Mouse (Mus musculus): ENCODE results near the gene Cbln4. TPM values are rescaled to one million over a fixed set of nuclear protein-coding genes. Genes with fewer than 3 reads are reported as not detected.

Cbln4 gene
- not detected in 2 replicates for total RNA-seq (2012; rRNA removed)
- not detected in 2 replicates for total RNA-seq (2014; rRNA removed)
- not detected in 2 replicates for polyA plus RNA-seq (2012; ENCODE audit: insufficient read length, low read depth)

GRCm38 (mm10) chr2:172043235-172043610 is at the start of gene Cbln4:
TSS of gene Cbln4 (minus strand) at chr2:172043466.
- TF ChIP-seq TBP (conservative IDR thresholded peaks at IDR 0.05; ENCODE audit: low read depth, low read length) (no peak), SIN3A (IDR thresholded peaks at IDR 0.05; ENCODE audit: low read length) (no peak), POLR2A (IDR thresholded peaks at IDR 0.05; ENCODE audit: low read depth, low read length) (no peak), USF1 (IDR thresholded peaks at IDR 0.05; ENCODE audit: low read depth, low read length) (no peak), RAD21 (IDR thresholded peaks at IDR 0.05; ENCODE audit: low read depth, low read length) (no peak), UBTF (IDR thresholded peaks at IDR 0.05; ENCODE audit: low read depth, low read length) (no peak), MAX (IDR thresholded peaks at IDR 0.05; ENCODE audit: low read length) (no peak), USF2 (conservative IDR thresholded peaks at IDR 0.05; ENCODE audit: low read depth, low read length) (no peak), SMC3 (IDR thresholded peaks at IDR 0.05; ENCODE audit: low read depth, low read length) (no peak), KAT2A (IDR thresholded peaks at IDR 0.05; ENCODE audit: insufficient replicate concordance, low read length) (no peak), ZC3H11A (IDR thresholded peaks at IDR 0.05; ENCODE audit: low read depth, low read length) (no peak), NELFE (IDR thresholded peaks at IDR 0.05; ENCODE audit: low read depth, low read length) (no peak), E2F4 (IDR thresholded peaks at IDR 0.05; ENCODE audit: insufficient replicate concordance, low read depth, low read length) (no peak), ELF1 (IDR thresholded peaks at IDR 0.05; ENCODE audit: low read depth, low read length) (no peak), HCFC1 (IDR thresholded peaks at IDR 0.05; ENCODE audit: low read depth, low read length) (no peak)
- dilution Hi-C loops (cut with MboI; ENCODE audit: extremely low pct_ligation_motif_present, extremely low pct_unique_long_range_greater_than_20kb, low sequenced_read_pairs) (no loop called here), in situ Hi-C loops (cut with MboI; ENCODE audit: low pct_ligation_motif_present, low pct_unique_long_range_greater_than_20kb, low sequenced_read_pairs) (no loop called here)
- Histone ChIP-seq H3K9ac (ENCODE audit: insufficient read depth, low read depth) (no peak within 1 kb of the TSS), H3K4me3 (replicated peaks in 1 of 3; ENCODE audit: low read depth in 2 of 3, low read length in 2 of 3, poor library complexity in 1 of 3) (no peak within 1 kb of the TSS), H3K27me3 (replicated peaks) (no peaks in the 10 kb centered on the region), H3K27ac (ENCODE audit: insufficient read depth, low read depth) (no peak within 1 kb of the TSS), H3K36me3 (replicated peaks in 1 of 2; ENCODE audit: control insufficient read depth in 1 of 2, insufficient read depth in 1 of 2, low read length in 1 of 2) (no peaks in the 10 kb centered on the region), H3K4me2 (ENCODE audit: insufficient read depth, low read depth, poor library complexity, severe bottlenecking) (no peak within 1 kb of the TSS), H3K79me2 (replicated peaks; ENCODE audit: control insufficient read depth, extremely low read depth, insufficient read depth, poor library complexity, severe bottlenecking) (no peaks in the 10 kb centered on the region), H3K9me3 (replicated peaks; ENCODE audit: low read length) (peaks cover 88% of the 10 kb centered on the region), H3K4me1 (ENCODE audit: control insufficient read depth in 1 of 2, insufficient read depth in 2 of 2) (no peaks in the 10 kb centered on the region)
- DNase-seq (ENCODE audit: extremely low read depth): no peak

GRCm38 (mm10) chr2:172078596-172078995 is 35.3 kb upstream of the Cbln4 start:
- Histone ChIP-seq H3K4me2 (ENCODE audit: insufficient read depth, low read depth, poor library complexity, severe bottlenecking) (no peak overlapping the region), H3K27me3 (replicated peaks) (no peaks in the 10 kb centered on the region), H3K9me3 (replicated peaks; ENCODE audit: low read length) (peaks cover 85% of the 10 kb centered on the region), H3K9ac (ENCODE audit: insufficient read depth, low read depth) (no peak overlapping the region), H3K27ac (ENCODE audit: insufficient read depth, low read depth) (no peak overlapping the region), H3K79me2 (replicated peaks; ENCODE audit: control insufficient read depth, extremely low read depth, insufficient read depth, poor library complexity, severe bottlenecking) (no peaks in the 10 kb centered on the region), H3K4me1 (ENCODE audit: control insufficient read depth in 1 of 2, insufficient read depth in 2 of 2) (no peaks in the 10 kb centered on the region), H3K36me3 (replicated peaks in 1 of 2; ENCODE audit: control insufficient read depth in 1 of 2, insufficient read depth in 1 of 2, low read length in 1 of 2) (no peaks in the 10 kb centered on the region), H3K4me3 (replicated peaks in 1 of 3; ENCODE audit: low read depth in 2 of 3, low read length in 2 of 3, poor library complexity in 1 of 3) (no peak overlapping the region)
- in situ Hi-C loops (cut with MboI; ENCODE audit: low pct_ligation_motif_present, low pct_unique_long_range_greater_than_20kb, low sequenced_read_pairs): no loop called here
- dilution Hi-C loops (cut with MboI; ENCODE audit: extremely low pct_ligation_motif_present, extremely low pct_unique_long_range_greater_than_20kb, low sequenced_read_pairs): no loop called here
- no peak for DNase-seq (ENCODE audit: extremely low read depth)
- TF ChIP-seq ZMIZ1 (IDR thresholded peaks at IDR 0.05; ENCODE audit: low read depth, low read length) (no peak), TCF12 (IDR thresholded peaks at IDR 0.05; ENCODE audit: low read depth, low read length) (no peak), POLR2AphosphoS2 (IDR thresholded peaks at IDR 0.05; ENCODE audit: low read depth, low read length) (no peak), ZNF384 (IDR thresholded peaks at IDR 0.05; ENCODE audit: low read depth, low read length) (no peak), MXI1 (IDR thresholded peaks at IDR 0.05; ENCODE audit: low read depth, low read length) (no peak), JUND (conservative IDR thresholded peaks at IDR 0.05; ENCODE audit: low read depth, low read length) (no peak), MYC (IDR thresholded peaks at IDR 0.05; ENCODE audit: low read depth, low read length) (no peak), CTCF (conservative IDR thresholded peaks at IDR 0.05 in 1 of 2, IDR thresholded peaks at IDR 0.05 in 1 of 2; ENCODE audit: low read depth in 2 of 2, low read length in 2 of 2) (no peak), PAX5 (IDR thresholded peaks at IDR 0.05; ENCODE audit: low read length) (no peak), KAT2A (IDR thresholded peaks at IDR 0.05; ENCODE audit: insufficient replicate concordance, low read length) (no peak), SMC3 (IDR thresholded peaks at IDR 0.05; ENCODE audit: low read depth, low read length) (no peak), CHD1 (IDR thresholded peaks at IDR 0.05; ENCODE audit: low read depth, low read length) (no peak), HCFC1 (IDR thresholded peaks at IDR 0.05; ENCODE audit: low read depth, low read length) (no peak)
